26 mouse cellular contexts compared by ENCODE assay signal in the genomic region with DNA sequence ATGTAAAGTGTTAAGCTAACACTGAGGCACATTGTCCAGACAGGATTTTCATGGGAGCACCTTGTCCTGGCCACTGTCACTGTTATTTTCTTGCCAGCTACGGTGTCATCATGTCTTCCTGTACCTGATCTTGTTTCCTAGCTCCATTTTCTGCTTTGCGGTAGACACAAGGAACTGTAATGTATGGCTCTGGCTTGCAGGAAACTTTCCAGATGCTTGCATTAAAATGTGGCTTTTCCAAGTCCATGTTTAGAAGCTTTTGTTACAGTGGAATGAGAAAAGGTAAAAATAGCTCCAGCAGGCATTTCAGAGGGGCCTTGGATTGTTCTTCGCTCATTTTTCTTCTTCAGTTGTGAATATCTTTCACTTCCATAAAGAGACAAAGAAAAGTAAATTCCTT.
"Had no signal": no experiment of that assay in that cellular context is flagged by ENCODE, and none has a peak within 500 bp of the region (broad histone marks: within the 10 kb centered on the region; RNA-seq: fewer than 3 reads in every experiment).

No protein-coding gene starts in this region.

- H3K27ac ChIP-seq: gastrocnemius, adult 2 months; heart, embryonic 10.5 days; hindbrain, embryonic 10.5 days; hindbrain, embryonic 12.5 days; hindbrain, embryonic 14.5 days; intestine, embryonic 15.5 days; layer of hippocampus, adult 2 months; left cerebral cortex, adult 2 months; limb, embryonic 10.5 days; limb, embryonic 12.5 days; liver, embryonic 12.5 days; liver, embryonic 14.5 days had no signal

- DNase-seq: gastrocnemius, adult 2 months; gastrocnemius, postnatal 10 days; gastrocnemius, postnatal 25 days; heart, adult 18-20 months; heart, postnatal 10 days; heart, postnatal 4 days; kidney, adult 18-20 months; kidney, adult 8-10 months; kidney, postnatal 10 days; kidney, postnatal 25 days; kidney, postnatal 4 days had no signal

- ATAC-seq: hindbrain, embryonic 16.5 days; inflammation-experienced regulatory T-cells, adult 6 months; intestine, embryonic 15.5 days; intestine, postnatal 0 days; liver, embryonic 12.5 days had no signal

- H3K9me3 ChIP-seq: heart, embryonic 10.5 days; heart, embryonic 12.5 days; hindbrain, embryonic 10.5 days; hindbrain, embryonic 12.5 days; intestine, embryonic 15.5 days; limb, embryonic 10.5 days; limb, embryonic 12.5 days; liver, embryonic 12.5 days had no signal

- H3K4me2 ChIP-seq: heart, embryonic 12.5 days; hindbrain, embryonic 12.5 days; hindbrain, embryonic 14.5 days; intestine, embryonic 15.5 days; limb, embryonic 12.5 days; liver, embryonic 12.5 days had no signal

- H3K27me3 ChIP-seq: heart, embryonic 12.5 days; hindbrain, embryonic 12.5 days; intestine, embryonic 15.5 days; limb, embryonic 12.5 days; liver, embryonic 12.5 days had no signal

- H3K4me1 ChIP-seq: hindbrain, embryonic 10.5 days; hindbrain, embryonic 12.5 days; intestine, embryonic 15.5 days; limb, embryonic 10.5 days; limb, embryonic 12.5 days; liver, embryonic 12.5 days had no signal

- H3K9ac ChIP-seq: heart, embryonic 12.5 days; hindbrain, embryonic 12.5 days; hindbrain, embryonic 14.5 days; intestine, embryonic 15.5 days; limb, embryonic 12.5 days; liver, embryonic 12.5 days; liver, embryonic 14.5 days had no signal

- H3K4me3 ChIP-seq: gastrocnemius, adult 2 months; heart, embryonic 10.5 days; heart, embryonic 12.5 days; hindbrain, embryonic 10.5 days; hindbrain, embryonic 12.5 days; intestine, embryonic 15.5 days; layer of hippocampus, adult 2 months; left cerebral cortex, adult 2 months; limb, embryonic 10.5 days; limb, embryonic 12.5 days; liver, embryonic 12.5 days had no signal

- H3K36me3 ChIP-seq: heart, embryonic 10.5 days; heart, embryonic 12.5 days; hindbrain, embryonic 10.5 days; hindbrain, embryonic 12.5 days; intestine, embryonic 15.5 days; limb, embryonic 10.5 days; limb, embryonic 12.5 days; liver, embryonic 12.5 days had no signal
